Mouse (Mus musculus) midbrain, embryonic 12.5 days (tissue): ENCODE measurements around the gene Gjd3. TPM values are rescaled to one million over a fixed set of nuclear protein-coding genes. Genes with fewer than 3 reads are reported as not detected.

ENCODE experiments used
- ATAC-seq: fragments of 200-750 bp; cut with Nextera tagmentation; 2 replicates; pipeline ENCODE4 v1.8.0; 2017; ENCODE audit warnings: low read depth, moderate TSS enrichment, moderate library complexity; ENCODE audit not compliant: low FRiP score
- H3K27ac ChIP-seq: fragments of 300-500 bp; sonication (generic); replicated peaks from 2 replicates; pipeline ENCODE4 v1.5.1; 2016; ENCODE audit warnings: mild to moderate bottlenecking
- H3K27me3 ChIP-seq: fragments of 300-500 bp; sonication (generic); 2 replicates; pipeline ENCODE4 v1.6.1; 2016; ENCODE audit warnings: mild to moderate bottlenecking
- H3K36me3 ChIP-seq: fragments of 300-500 bp; sonication (generic); 2 replicates; pipeline ENCODE4 v1.6.1; 2016
- H3K4me1 ChIP-seq: fragments of 300-500 bp; sonication (generic); 2 replicates; pipeline ENCODE4 v1.6.1; 2016
- H3K4me2 ChIP-seq: fragments of 300-500 bp; sonication (generic); replicated peaks from 2 replicates; pipeline ENCODE4 v1.6.1; 2016; ENCODE audit warnings: mild to moderate bottlenecking, moderate library complexity
- H3K4me3 ChIP-seq: fragments of 300-500 bp; sonication (generic); 2 replicates; pipeline ENCODE4 v1.5.1; 2016; ENCODE audit warnings: mild to moderate bottlenecking
- H3K9ac ChIP-seq: fragments of 300-500 bp; sonication (generic); replicated peaks from 2 replicates; pipeline ENCODE4 v1.6.1; 2016; ENCODE audit warnings: mild to moderate bottlenecking, moderate library complexity
- H3K9me3 ChIP-seq: fragments of 300-500 bp; sonication (generic); 2 replicates; pipeline ENCODE4 v1.6.1; 2016; ENCODE audit warnings: mild to moderate bottlenecking
- WGBS: fragments of 180-500 bp; shearing (Covaris S2); methylation state at CpG from one replicate; pipeline ENCODE4 v1.1.7; 2016; 5-methylcytosine and 5-hydroxymethylcytosine counted together
- polyA plus RNA-seq: library from polyadenylated mRNA; unstranded; fragments of >200 nt; fragmentation: Nextera tagmentation; extraction: Ambion mirVana; gene quantifications from 2 replicates; pipeline ENCODE4 v1.2.1, GENCODE M21; 2016

Gene Gjd3
- polyA plus RNA-seq, 1 experiment from 2014 or later, result 0.80 TPM

DNA sequence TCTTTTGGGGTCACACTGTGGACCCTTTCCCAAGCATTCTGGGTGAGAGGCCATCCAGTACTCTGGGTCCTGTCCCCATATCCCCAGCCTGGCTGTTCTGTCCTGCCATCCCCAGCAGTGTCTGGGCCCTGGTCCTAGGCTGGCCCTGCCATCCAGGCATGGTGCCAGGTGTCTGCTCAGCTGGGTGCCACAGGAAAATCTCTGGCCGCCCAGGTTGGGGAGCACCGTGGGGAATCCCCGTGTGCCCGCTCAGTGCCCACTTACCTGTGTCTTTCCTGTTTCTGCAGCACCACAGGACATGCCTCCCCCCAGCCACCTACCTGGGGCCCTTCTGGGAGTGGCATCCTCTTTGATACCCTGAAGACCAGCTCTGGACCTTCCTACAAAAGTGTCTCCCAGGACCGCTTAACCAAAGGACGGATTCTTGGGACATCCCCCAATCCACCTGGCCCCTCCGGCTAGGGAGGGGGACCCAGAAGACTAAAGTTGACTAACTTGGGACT lies 32.8 kb downstream of the Gjd3 start:
- H3K4me3 ChIP-seq, result no peak overlapping the region
- no peak overlapping the region for H3K4me2 ChIP-seq
- no peaks in the 10 kb centered on the region for H3K36me3 ChIP-seq
- peaks cover 37% of the 10 kb centered on the region for H3K4me1 ChIP-seq
- 81% methylated on average over 7 of the region's 7 CpGs for WGBS
- ATAC-seq, result no peak
- H3K27ac ChIP-seq, result no peak overlapping the region
- no peaks in the 10 kb centered on the region for H3K9me3 ChIP-seq
- no peak overlapping the region for H3K9ac ChIP-seq
- H3K27me3 ChIP-seq, result no peaks in the 10 kb centered on the region

DNA sequence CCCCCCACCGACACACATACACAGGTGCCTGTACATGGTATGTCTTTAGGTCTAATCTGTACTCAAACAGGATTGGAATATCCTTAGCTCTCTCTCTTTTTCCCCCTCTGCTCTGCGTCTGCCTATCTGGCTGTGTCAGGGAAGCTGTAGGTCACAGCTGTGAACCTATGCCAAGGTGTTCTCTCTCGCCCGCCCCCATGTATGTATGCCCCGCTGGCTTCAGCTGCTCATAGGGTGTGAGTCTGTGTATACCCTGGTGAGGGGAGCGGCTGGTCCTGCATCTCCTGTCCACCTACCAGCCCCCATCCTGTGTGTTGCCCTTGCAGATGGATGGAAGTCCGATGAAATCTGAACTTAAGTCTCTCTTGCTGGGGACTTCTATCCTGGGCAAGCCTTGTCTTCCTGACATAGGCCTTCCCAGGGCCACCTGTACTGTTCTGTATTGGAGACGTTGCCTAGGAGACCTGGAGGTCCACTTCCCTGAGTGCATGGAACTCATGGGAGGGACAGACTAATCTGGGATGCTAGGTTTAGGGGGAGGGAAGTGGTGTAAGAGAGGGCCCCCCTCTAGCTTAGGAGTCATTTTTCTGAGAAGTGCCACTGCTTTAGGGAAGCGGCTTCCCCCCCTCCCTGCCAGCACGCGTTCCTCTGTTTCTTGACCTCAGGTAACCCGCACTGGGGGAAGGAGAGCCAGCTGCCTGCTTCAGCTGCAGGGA lies 33.4 kb downstream of the Gjd3 start:
- Histone ChIP-seq H3K4me1 (peaks cover 37% of the 10 kb centered on the region), H3K4me2 (no peak overlapping the region), H3K9ac (no peak overlapping the region), H3K4me3 (no peak overlapping the region), H3K27ac (no peak overlapping the region), H3K36me3 (no peaks in the 10 kb centered on the region), H3K27me3 (no peaks in the 10 kb centered on the region), H3K9me3 (no peaks in the 10 kb centered on the region)
- no peak for ATAC-seq
- WGBS, result 73% methylated on average over 11 of the region's 12 CpGs

DNA sequence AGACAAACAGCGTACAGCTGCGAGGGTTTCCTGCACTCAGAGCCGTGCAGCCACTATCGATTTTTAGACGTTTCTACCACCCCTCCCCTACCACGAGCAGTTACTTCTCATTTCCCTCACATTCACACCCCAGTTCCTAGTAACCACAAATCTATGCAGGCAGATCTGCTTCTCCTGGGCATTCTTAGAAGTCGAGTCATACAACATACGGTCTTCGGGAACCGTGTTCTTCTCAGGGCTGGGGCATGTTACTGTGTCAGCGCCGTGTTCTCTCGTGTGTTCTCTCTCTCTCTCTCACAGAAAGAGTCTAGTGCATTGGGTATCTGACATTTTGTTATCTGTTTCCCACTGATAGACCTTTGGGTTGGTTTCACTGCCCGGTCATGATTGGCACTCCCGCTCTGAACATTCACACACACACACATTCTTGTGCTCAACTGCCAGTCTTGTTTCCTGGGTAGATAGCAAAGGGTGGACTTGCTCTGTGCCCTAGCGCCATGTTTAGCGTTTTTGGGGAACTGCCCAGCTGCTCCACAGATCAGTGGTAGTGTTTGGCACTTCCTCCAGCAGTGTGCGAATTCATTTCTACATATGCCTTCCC lies 34.7 kb downstream of the Gjd3 start:
- H3K4me3 ChIP-seq, result no peak overlapping the region
- no peak overlapping the region for H3K9ac ChIP-seq
- WGBS, result 89% methylated on average over 18 of the region's 18 CpGs
- no peak overlapping the region for H3K4me2 ChIP-seq
- no peaks in the 10 kb centered on the region for H3K36me3 ChIP-seq
- ATAC-seq, result no peak
- no peaks in the 10 kb centered on the region for H3K9me3 ChIP-seq
- H3K27me3 ChIP-seq, result no peaks in the 10 kb centered on the region
- no peak overlapping the region for H3K27ac ChIP-seq
- peaks cover 38% of the 10 kb centered on the region for H3K4me1 ChIP-seq

DNA sequence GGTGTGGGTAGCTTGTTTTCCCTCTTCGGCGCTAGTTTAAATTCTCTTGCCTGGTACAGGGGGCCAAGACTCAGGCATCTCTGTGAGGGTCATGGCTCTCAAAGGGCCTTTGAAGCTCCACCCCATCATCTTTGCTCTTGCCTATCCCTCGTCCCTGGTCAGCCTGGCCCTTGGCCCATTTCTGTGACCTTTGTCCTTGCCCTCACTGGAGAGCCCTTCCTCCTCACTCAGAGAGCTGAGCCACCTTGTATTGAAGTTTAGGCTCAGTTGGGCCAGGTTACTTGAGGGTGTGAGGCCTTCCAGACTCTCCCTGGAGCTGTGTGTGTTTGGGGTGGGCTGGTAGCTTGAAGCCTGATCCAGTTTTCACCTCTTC lies 37.2 kb downstream of the Gjd3 start:
- WGBS, result 43% methylated on average over 3 of the region's 3 CpGs

DNA sequence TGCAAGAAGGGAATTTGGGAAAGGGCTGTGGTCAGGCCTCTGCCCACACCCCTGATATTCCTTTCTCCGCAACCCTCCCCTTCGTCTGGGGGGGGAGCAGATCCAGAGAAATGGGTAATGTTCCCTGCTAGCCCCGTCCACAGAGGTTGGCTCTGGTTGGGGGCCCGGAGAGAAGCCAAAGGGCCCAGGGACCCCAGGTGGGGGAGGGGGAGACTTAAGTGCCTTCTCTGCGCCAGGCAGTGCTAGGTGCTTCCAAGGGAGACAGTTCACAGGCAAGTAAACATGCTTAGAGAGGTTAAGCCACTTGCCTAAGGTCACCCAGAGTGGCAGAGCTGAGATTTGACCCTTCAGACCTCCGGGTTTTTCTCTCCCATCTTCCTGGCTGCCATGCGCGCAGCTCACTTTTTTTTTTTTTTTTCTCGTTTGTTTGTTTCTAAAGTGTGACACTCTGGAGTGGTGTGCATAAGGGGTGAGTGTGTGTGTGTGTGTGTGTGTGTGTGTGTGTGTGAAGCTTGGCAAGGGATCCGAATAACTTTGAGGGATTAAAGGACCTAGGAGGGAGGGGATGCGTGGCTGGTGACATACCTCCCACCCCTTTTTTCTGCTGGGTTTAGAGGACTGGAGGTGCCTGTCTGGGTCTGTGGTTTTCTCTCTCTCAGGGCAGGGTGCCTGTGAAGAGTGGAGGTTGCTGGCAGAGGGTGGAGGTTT lies 37.8 kb downstream of the Gjd3 start:
- 0 out of 2 replicates have a peak overlapping the region, but pooled peaks have one; percentile 0 for H3K4me2 ChIP-seq
- H3K27me3 ChIP-seq, result peaks cover 7% of the 10 kb centered on the region; the same call in 1 of the 2 replicates
- H3K27ac ChIP-seq, result no peak overlapping the region
- 23% methylated on average over 11 of the region's 11 CpGs for WGBS
- no peak overlapping the region for H3K4me3 ChIP-seq
- H3K36me3 ChIP-seq, result no peaks in the 10 kb centered on the region
- ATAC-seq, result no peak
- H3K4me1 ChIP-seq, result peaks cover 54% of the 10 kb centered on the region
- no peaks in the 10 kb centered on the region for H3K9me3 ChIP-seq
- no peak overlapping the region for H3K9ac ChIP-seq

More for the DNA sequence above, 37.2 kb downstream of the Gjd3 start:
- Histone ChIP-seq H3K9ac (no peak overlapping the region), H3K4me2 (no peak overlapping the region), H3K9me3 (no peaks in the 10 kb centered on the region), H3K27ac (no peak overlapping the region), H3K27me3 (peaks cover 2% of the 10 kb centered on the region; the same call in 1 of the 2 replicates), H3K36me3 (no peaks in the 10 kb centered on the region), H3K4me1 (peaks cover 49% of the 10 kb centered on the region), H3K4me3 (no peak overlapping the region)
- ATAC-seq, result no peak

DNA sequence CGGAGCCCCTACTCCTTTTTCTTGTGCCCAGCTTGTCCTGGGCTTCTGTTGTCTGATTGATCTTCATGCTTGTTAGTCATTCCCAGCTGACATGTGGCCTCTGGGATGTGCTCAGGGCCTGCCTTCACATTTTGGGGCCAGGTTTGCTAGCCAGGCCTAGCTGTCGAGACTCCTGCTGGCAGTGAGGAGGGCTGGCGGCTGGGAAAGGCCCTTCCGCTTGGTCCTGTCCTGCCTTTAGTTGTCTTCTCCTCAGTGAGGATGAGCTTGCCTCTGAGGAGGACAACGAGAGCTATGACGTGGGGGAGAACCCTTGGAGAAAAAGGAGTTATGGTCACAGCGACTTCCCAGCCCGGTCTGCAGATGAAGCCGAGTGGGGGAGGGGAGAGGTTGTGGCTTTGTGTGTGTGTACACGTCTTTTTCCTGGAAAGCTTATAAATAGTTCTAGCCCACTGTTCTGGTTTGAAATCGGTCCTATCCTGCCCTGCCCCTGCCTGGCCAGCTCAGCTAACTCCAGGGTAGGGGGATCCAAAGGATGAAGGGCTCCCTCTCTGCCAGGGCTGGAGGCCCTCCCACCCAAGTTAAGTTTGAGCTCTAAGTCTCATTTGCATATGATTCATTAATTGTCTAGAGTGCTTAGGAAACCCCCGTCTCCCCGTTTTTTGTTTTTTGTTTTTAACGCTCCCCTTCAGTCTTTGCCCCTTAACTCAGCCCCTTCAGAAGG lies 38.9 kb downstream of the Gjd3 start:
- no peak overlapping the region for H3K4me3 ChIP-seq
- ATAC-seq, result no peak
- WGBS, result 28% methylated on average over 14 of the region's 14 CpGs
- no peaks in the 10 kb centered on the region for H3K9me3 ChIP-seq
- peaks cover 19% of the 10 kb centered on the region for H3K27me3 ChIP-seq
- peaks cover 66% of the 10 kb centered on the region for H3K4me1 ChIP-seq
- H3K9ac ChIP-seq, result 0 out of 2 replicates have a peak overlapping the region, but pooled peaks have one; percentile 5
- no peaks in the 10 kb centered on the region for H3K36me3 ChIP-seq
- no peak overlapping the region; the same call in 1 of the 2 replicates for H3K4me2 ChIP-seq
- H3K27ac ChIP-seq, result peak overlapping the region; percentile 86; the same call in 1 of the 2 replicates

DNA sequence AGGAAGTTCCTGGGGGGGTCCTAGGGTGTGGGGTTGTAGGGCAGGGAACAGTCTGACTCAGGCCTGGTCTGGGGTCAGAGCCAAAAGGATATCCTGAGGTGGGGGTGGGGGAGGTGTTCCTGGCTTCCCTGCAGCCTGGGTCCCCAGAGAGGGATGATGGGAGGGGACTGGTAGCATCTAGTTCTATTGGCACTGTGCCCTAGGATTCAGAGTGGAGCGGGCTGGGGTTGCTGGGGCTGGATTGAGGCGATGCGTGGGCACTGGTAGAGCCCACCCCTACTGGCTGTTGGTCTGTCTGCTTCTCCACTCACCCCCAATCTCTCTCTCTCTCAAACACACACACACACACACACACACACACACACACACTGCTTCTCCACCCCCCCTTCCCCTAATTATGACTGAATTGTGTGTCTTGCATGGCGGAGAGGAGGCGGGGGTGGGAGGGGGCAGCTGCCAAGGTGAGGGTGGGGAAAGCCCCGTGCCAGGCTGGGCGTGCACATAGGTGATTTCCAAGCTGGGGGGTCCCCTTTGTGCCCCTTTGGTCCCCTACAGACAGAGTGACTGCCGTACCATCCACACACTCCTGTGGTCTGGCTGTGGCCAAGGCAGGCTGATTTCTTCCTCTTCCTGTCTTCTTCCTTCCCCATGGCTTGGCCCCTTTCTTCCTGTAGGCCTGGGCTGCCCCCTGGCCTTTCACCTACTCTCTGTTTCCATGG lies 39.7 kb downstream of the Gjd3 start:
- Histone ChIP-seq H3K9ac (0 out of 2 replicates have a peak overlapping the region, but pooled peaks have one; percentile 65), H3K36me3 (no peaks in the 10 kb centered on the region), H3K27me3 (peaks cover 27% of the 10 kb centered on the region), H3K27ac (peak overlapping the region; percentile 86), H3K4me1 (peaks cover 73% of the 10 kb centered on the region), H3K9me3 (no peaks in the 10 kb centered on the region), H3K4me3 (no peak overlapping the region), H3K4me2 (peak overlapping the region; percentile 89; the same call in 1 of the 2 replicates)
- 78% methylated on average over 6 of the region's 8 CpGs for WGBS
- ATAC-seq, result no peak

DNA sequence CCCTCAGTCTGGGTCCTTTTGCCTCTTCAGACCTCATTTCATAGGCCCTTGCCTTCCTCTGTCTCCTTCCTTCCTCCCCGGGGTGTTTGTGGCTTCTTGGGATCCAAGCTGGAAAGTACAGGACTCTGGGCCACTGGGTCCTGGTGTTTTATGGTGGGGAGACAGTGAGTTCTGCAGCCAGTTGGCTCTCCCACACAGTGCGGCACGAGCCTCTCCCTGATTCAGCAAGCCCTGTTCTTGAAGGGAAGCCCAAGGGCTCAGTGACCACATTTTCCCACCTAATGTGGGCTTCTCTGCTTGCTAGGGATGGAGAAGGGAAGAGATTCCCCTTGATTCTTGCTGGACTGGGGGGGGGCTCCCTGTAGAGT lies 40.3 kb downstream of the Gjd3 start:
- peak overlapping the region; percentile 89 for H3K4me2 ChIP-seq
- ATAC-seq, result no peak

DNA sequence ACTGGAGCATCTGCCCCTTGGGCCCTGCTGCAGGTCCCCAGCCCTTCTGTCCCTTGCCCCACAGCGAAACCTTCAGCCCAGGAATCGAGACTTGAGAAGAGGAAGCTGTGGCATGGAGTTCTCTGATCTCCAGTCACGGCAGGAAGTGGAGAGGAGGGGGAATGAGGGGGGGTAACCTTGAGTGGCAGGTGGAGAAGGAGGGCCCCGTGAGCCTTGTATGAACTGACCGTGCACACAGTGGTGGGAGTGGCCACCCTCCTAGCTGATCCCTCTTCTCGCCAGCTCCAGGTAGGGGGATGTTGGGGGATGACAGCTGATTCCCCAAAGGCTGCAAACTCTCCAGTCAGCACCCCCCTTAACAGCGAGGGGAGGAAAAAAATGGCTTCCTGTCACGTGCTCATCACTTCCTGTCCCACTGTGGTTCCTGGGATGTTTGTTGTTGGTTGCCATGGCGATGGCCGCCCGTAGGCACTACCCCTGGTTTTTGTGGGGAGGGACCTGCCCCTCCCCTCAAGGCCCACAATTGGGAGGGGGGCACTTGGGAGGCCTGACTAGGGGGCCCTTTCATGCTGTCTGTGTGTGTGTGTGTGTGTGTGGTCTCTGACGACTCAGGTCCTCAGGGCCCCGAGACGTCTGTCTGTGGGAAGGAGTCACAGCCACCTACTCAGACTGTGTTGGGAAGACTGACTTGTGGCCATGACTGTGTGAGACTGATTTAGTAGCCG lies 40.8 kb downstream of the Gjd3 start:
- Histone ChIP-seq H3K36me3 (no peaks in the 10 kb centered on the region), H3K27ac (peak overlapping the region; percentile 86), H3K9me3 (no peaks in the 10 kb centered on the region), H3K27me3 (peaks cover 28% of the 10 kb centered on the region), H3K4me2 (peak overlapping the region; percentile 89), H3K4me3 (peak overlapping the region; percentile 54), H3K4me1 (peaks cover 81% of the 10 kb centered on the region), H3K9ac (peak overlapping the region; percentile 65)
- WGBS, result 2% methylated on average over 15 of the region's 15 CpGs
- peak; percentile 55 for ATAC-seq

More for the DNA sequence above, 40.3 kb downstream of the Gjd3 start:
- Histone ChIP-seq H3K9me3 (no peaks in the 10 kb centered on the region), H3K9ac (peak overlapping the region; percentile 65; the same call in 1 of the 2 replicates), H3K27ac (peak overlapping the region; percentile 86), H3K4me3 (peak overlapping the region; percentile 54), H3K4me1 (peaks cover 79% of the 10 kb centered on the region), H3K36me3 (no peaks in the 10 kb centered on the region), H3K27me3 (peaks cover 28% of the 10 kb centered on the region)
- 55% methylated on average over 3 of the region's 3 CpGs for WGBS

DNA sequence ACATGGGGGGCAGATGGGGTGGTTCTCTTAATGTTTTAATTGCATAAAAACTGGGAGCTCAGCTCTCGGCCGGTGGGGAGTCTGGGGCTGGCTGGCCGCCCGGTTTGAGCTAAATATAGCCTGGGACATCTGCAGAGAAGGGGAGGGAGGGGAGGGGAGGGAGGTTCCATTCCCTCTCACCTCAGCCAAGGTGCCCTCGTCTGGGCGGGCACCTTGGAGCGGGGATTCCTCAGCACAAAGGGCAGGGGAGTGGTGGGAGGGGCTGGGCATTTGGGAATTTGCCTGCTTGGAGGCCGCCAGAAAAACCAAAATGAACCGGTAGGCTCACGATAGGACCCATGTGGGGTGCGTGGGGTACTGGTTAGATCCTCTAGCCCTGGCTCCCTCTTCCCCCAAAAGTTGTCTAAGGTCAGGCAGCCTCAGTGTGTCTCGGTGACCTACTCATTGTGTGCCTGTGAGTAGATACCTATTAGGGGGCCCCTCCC lies 41.4 kb downstream of the Gjd3 start:
- H3K27me3 ChIP-seq, result peaks cover 34% of the 10 kb centered on the region
- peak overlapping the region; percentile 65 for H3K9ac ChIP-seq
- H3K27ac ChIP-seq, result peak overlapping the region; percentile 86
- H3K36me3 ChIP-seq, result no peaks in the 10 kb centered on the region
- H3K4me1 ChIP-seq, result peaks cover 87% of the 10 kb centered on the region
- peak; percentile 4; the same call in 1 of the 2 replicates for ATAC-seq
- peak overlapping the region; percentile 54 for H3K4me3 ChIP-seq
- H3K9me3 ChIP-seq, result no peaks in the 10 kb centered on the region
- WGBS, result 5% methylated on average over 12 of the region's 12 CpGs
- H3K4me2 ChIP-seq, result peak overlapping the region; percentile 89
